Mouse (Mus musculus) intestine, postnatal 0 days (tissue): ENCODE measurements at regions not wholly inside any gene's neighbourhood (a gene's known extent, or its start where the extent isn't known, plus 50 kb on each side); places are given as distances from the start of the nearest gene placed in this dataset.

Experiments
- ATAC-seq: fragments of 200-750 bp; cut with Nextera tagmentation; 2 replicates; pipeline ENCODE4 v1.8.0; 2017; ENCODE audit warnings: mild to moderate bottlenecking, moderate TSS enrichment, moderate library complexity
- H3K27ac ChIP-seq: fragments of 300-500 bp; sonication (generic); 2 replicates; pipeline ENCODE4 v1.5.1; 2014; ENCODE audit warnings: mild to moderate bottlenecking, low read depth, low read length, moderate library complexity
- H3K27me3 ChIP-seq: fragments of 300-500 bp; sonication (generic); replicated peaks from 2 replicates; pipeline ENCODE4 v1.6.1; 2014; ENCODE audit warnings: low read length, mixed read lengths; ENCODE audit not compliant: control insufficient read depth, insufficient read depth
- H3K36me3 ChIP-seq: fragments of 300-500 bp; sonication (generic); 2 replicates; pipeline ENCODE4 v1.6.1; 2014; ENCODE audit warnings: mild to moderate bottlenecking, moderate library complexity; ENCODE audit not compliant: control insufficient read depth, insufficient read depth
- H3K4me1 ChIP-seq: fragments of 300-500 bp; sonication (generic); replicated peaks from 2 replicates; pipeline ENCODE4 v1.6.1; 2014; ENCODE audit warnings: antibody characterized with exemption, low read length, mixed read lengths; ENCODE audit not compliant: control insufficient read depth, insufficient read depth
- H3K4me2 ChIP-seq: fragments of 300-500 bp; sonication (generic); replicated peaks from 2 replicates; pipeline ENCODE4 v1.6.1; 2014; ENCODE audit warnings: low read depth, mild to moderate bottlenecking, moderate library complexity
- H3K4me3 ChIP-seq: fragments of 300-500 bp; sonication (generic); 2 replicates; pipeline ENCODE4 v1.5.1; 2014; ENCODE audit warnings: low read depth, low read length
- H3K9ac ChIP-seq: fragments of 300-500 bp; sonication (generic); 2 replicates; pipeline ENCODE4 v1.6.1; 2014; ENCODE audit warnings: mild to moderate bottlenecking, low read depth, low read length
- H3K9me3 ChIP-seq: fragments of 300-500 bp; sonication (generic); 2 replicates; pipeline ENCODE4 v1.6.1; 2016; ENCODE audit warnings: mixed run types; ENCODE audit not compliant: control insufficient read depth
- CTCF ChIP-seq: sonication (generic); IDR thresholded peaks from 2 replicates; pipeline ENCODE4 v1.5.1; 2016; ENCODE audit warnings: low read depth, mild to moderate bottlenecking, control low read depth, antibody characterized with exemption, moderate library complexity
- WGBS: fragments of 180-500 bp; shearing (Covaris S2); extraction: QIAGEN DNeasy Blood & Tissue Kit; methylation state at CpG from one replicate; pipeline ENCODE4 v1.1.7; 2014; 5-methylcytosine and 5-hydroxymethylcytosine counted together

GRCm38 (mm10) chr8:87095211-87095610 lies 210.2 kb upstream of the N4bp1 start:
- 52% methylated on average over 2 of the region's 2 CpGs for WGBS
- H3K4me1 ChIP-seq = no peaks in the 10 kb centered on the region
- no peak overlapping the region for H3K9ac ChIP-seq
- TF ChIP-seq CTCF = no peak
- no peaks in the 10 kb centered on the region for H3K27me3 ChIP-seq
- H3K4me3 ChIP-seq = no peak overlapping the region
- no peak overlapping the region for H3K4me2 ChIP-seq
- H3K27ac ChIP-seq = no peak overlapping the region
- H3K36me3 ChIP-seq = no peaks in the 10 kb centered on the region
- no peak for ATAC-seq
- H3K9me3 ChIP-seq = no peaks in the 10 kb centered on the region

- 60% methylated on average over 4 of the region's 4 CpGs for WGBS
- no peaks in the 10 kb centered on the region for H3K9me3 ChIP-seq
These were observed 209.6 kb upstream of the N4bp1 start for GRCm38 (mm10) chr8:87094685-87095084.

DNA sequence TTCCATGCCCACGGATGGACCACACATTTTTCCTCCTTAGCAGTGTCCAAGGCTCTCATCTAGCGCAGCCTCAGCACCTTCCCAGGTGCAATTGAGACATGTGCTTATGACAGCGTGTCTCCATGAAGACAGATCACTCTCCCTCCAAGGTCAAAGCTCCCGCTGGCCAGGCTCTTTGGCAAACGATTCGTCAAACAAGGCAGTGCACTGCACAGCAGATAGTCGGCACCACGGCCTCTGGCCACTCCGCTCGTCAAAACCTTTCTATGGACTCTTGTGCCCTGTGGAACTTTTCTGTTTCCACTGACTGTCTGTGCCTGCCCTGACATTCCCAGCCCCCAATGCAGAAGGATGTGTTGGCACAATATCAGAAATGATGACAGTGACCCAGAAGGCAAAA lies 208.7 kb upstream of the N4bp1 start:
- H3K9ac ChIP-seq = no peak overlapping the region
- no peaks in the 10 kb centered on the region for H3K36me3 ChIP-seq
- H3K27ac ChIP-seq = no peak overlapping the region
- no peak overlapping the region for H3K4me2 ChIP-seq
- no peak overlapping the region for H3K4me3 ChIP-seq
- WGBS = 40% methylated on average over 10 of the region's 10 CpGs
- ATAC-seq = no peak
- no peak for TF ChIP-seq CTCF
- no peaks in the 10 kb centered on the region for H3K4me1 ChIP-seq
- no peaks in the 10 kb centered on the region for H3K9me3 ChIP-seq
- H3K27me3 ChIP-seq = no peaks in the 10 kb centered on the region

More at GRCm38 (mm10) chr8:87094685-87095084, 209.6 kb upstream of the N4bp1 start:
- Histone ChIP-seq H3K4me1 (no peaks in the 10 kb centered on the region), H3K9ac (no peak overlapping the region), H3K27me3 (no peaks in the 10 kb centered on the region), H3K4me2 (no peak overlapping the region), H3K27ac (no peak overlapping the region), H3K36me3 (no peaks in the 10 kb centered on the region), H3K4me3 (no peak overlapping the region)
- ATAC-seq = no peak
- no peak for TF ChIP-seq CTCF

- no peak for ATAC-seq
- Histone ChIP-seq H3K27me3 (no peaks in the 10 kb centered on the region), H3K4me2 (no peak overlapping the region), H3K9ac (no peak overlapping the region), H3K9me3 (no peaks in the 10 kb centered on the region), H3K4me3 (no peak overlapping the region), H3K4me1 (no peaks in the 10 kb centered on the region), H3K36me3 (no peaks in the 10 kb centered on the region), H3K27ac (no peak overlapping the region)
- 60% methylated on average over 5 of the region's 5 CpGs for WGBS
- TF ChIP-seq CTCF = no peak
These were observed 208.0 kb upstream of the N4bp1 start for GRCm38 (mm10) chr8:87093081-87093480.

- Histone ChIP-seq H3K9me3 (no peaks in the 10 kb centered on the region), H3K4me1 (no peaks in the 10 kb centered on the region), H3K4me3 (no peak overlapping the region), H3K4me2 (no peak overlapping the region), H3K27me3 (no peaks in the 10 kb centered on the region), H3K9ac (no peak overlapping the region), H3K36me3 (no peaks in the 10 kb centered on the region), H3K27ac (no peak overlapping the region)
- TF ChIP-seq CTCF = no peak
- 37% methylated on average over 9 of the region's 9 CpGs for WGBS
- ATAC-seq = no peak
These were observed 202.5 kb upstream of the N4bp1 start for GRCm38 (mm10) chr8:87087451-87088095.

DNA sequence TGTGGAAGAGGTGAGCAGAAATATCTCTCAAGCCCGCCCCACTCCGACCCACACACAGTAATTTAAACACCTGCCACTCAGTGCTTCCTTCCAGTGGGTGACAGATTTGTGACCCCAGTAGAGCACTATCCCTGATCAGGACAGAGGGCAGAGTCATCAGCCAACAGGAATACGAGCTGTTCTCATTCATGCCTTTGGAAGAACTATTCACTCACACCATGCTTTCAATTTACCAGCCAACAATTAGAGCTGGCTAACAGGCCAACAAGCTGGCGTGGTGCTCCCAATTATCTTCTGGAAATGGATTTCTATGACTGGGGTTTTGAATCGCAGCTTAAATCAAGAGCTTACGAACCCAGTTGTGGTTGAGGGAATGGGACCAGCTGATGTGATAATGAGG lies 193.2 kb upstream of the N4bp1 start:
- H3K36me3 ChIP-seq = no peaks in the 10 kb centered on the region
- H3K4me3 ChIP-seq = no peak overlapping the region
- no peaks in the 10 kb centered on the region for H3K4me1 ChIP-seq
- 76% methylated on average over 6 of the region's 6 CpGs for WGBS
- no peaks in the 10 kb centered on the region for H3K9me3 ChIP-seq
- H3K27ac ChIP-seq = no peak overlapping the region
- no peaks in the 10 kb centered on the region for H3K27me3 ChIP-seq
- no peak for ATAC-seq
- no peak for TF ChIP-seq CTCF
- H3K4me2 ChIP-seq = no peak overlapping the region
- H3K9ac ChIP-seq = no peak overlapping the region

DNA sequence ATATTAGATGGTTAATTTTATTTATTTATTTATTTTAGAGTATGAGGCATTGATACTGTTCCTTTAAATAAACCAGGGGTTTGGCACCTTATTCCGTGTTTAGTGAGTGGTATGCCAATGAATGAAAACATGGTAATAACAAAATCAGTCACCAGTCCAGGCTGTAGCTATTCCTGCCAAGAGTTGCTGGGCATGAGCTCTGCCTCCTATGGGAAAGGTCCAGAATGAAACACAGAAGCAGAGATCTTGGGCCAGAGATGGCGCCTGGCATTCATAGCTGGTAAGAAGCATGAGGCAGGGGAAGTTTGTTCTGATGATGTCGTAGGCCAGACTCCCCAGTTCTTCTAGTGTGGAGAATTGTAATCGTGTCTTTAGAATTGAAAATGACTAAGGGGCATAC lies 190.9 kb upstream of the N4bp1 start:
- no peaks in the 10 kb centered on the region for H3K36me3 ChIP-seq
- H3K27ac ChIP-seq = no peak overlapping the region
- no peak for ATAC-seq
- H3K4me2 ChIP-seq = no peak overlapping the region
- no peaks in the 10 kb centered on the region for H3K4me1 ChIP-seq
- H3K9ac ChIP-seq = no peak overlapping the region
- WGBS = 87% methylated on average over 4 of the region's 4 CpGs
- no peaks in the 10 kb centered on the region for H3K27me3 ChIP-seq
- H3K9me3 ChIP-seq = no peaks in the 10 kb centered on the region
- H3K4me3 ChIP-seq = no peak overlapping the region
- no peak for TF ChIP-seq CTCF
